Mouse (Mus musculus): ENCODE measurements around the gene Mef2d.

The Mef2d gene

GRCm38 (mm10) chr3:88150061-88150998 lies 8.2 kb downstream of the Mef2d start:
- in situ Hi-C loops (cut with MboI, MseI) = no loop called here

GRCm38 (mm10) chr3:88150999-88151364 lies 8.8 kb downstream of the Mef2d start:
- in situ Hi-C loops (cut with MboI, MseI) = no loop called here

GRCm38 (mm10) chr3:88152056-88152455 lies 9.9 kb downstream of the Mef2d start:
- in situ Hi-C loops (cut with MboI, MseI) = no loop called here

GRCm38 (mm10) chr3:88153290-88154011 lies 11.3 kb downstream of the Mef2d start:
- in situ Hi-C loops (cut with MboI, MseI) = no loop called here

- in situ Hi-C loops (cut with MboI, MseI) = no loop called here
These were observed 12.1 kb downstream of the Mef2d start for GRCm38 (mm10) chr3:88154236-88154635.

- in situ Hi-C loops (cut with MboI, MseI) = no loop called here
These were observed 14.6 kb downstream of the Mef2d start for GRCm38 (mm10) chr3:88156817-88157216.

- in situ Hi-C loops (cut with MboI, MseI) = no loop called here
These were observed 15.8 kb downstream of the Mef2d start for GRCm38 (mm10) chr3:88157771-88158597.

GRCm38 (mm10) chr3:88158991-88159390 lies 16.8 kb downstream of the Mef2d start:
- in situ Hi-C loops (cut with MboI, MseI) = no loop called here

GRCm38 (mm10) chr3:88160856-88161255 lies 18.7 kb downstream of the Mef2d start:
- in situ Hi-C loops (cut with MboI, MseI) = loop anchor here (5.0 kb wide), 1 partner anchor 69 kb away; no protein-coding TSS in a partner anchor

GRCm38 (mm10) chr3:88162259-88162658 lies 20.1 kb downstream of the Mef2d start:
- in situ Hi-C loops (cut with MboI, MseI) = loop anchor here (5.0 kb wide), 1 partner anchor 70 kb away; no protein-coding TSS in a partner anchor

- in situ Hi-C loops (cut with MboI, MseI) = loop anchor here (5.0 kb wide), 1 partner anchor 71 kb away; no protein-coding TSS in a partner anchor
These were observed 20.6 kb downstream of the Mef2d start for GRCm38 (mm10) chr3:88162811-88163210.

- in situ Hi-C loops (cut with MboI, MseI) = loop anchor here (5.0 kb wide), 1 partner anchor 72 kb away; no protein-coding TSS in a partner anchor
These were observed 21.7 kb downstream of the Mef2d start for GRCm38 (mm10) chr3:88163847-88164246.

- in situ Hi-C loops (cut with MboI, MseI) = loop anchor here (5.0 kb wide), 1 partner anchor 72 kb away; no protein-coding TSS in a partner anchor
These were observed 22.1 kb downstream of the Mef2d start for GRCm38 (mm10) chr3:88164263-88164662.

- in situ Hi-C loops (cut with MboI, MseI) = no loop called here
These were observed 23.9 kb downstream of the Mef2d start for GRCm38 (mm10) chr3:88166056-88166455.

GRCm38 (mm10) chr3:88170361-88170760 lies 28.2 kb downstream of the Mef2d start:
- in situ Hi-C loops (cut with MboI, MseI) = no loop called here

GRCm38 (mm10) chr3:88172440-88172839 lies 30.3 kb downstream of the Mef2d start:
- in situ Hi-C loops (cut with MboI, MseI) = no loop called here

- in situ Hi-C loops (cut with MboI, MseI) = no loop called here
These were observed 31.2 kb downstream of the Mef2d start for GRCm38 (mm10) chr3:88173375-88173774.

GRCm38 (mm10) chr3:88174894-88175293 lies 32.7 kb downstream of the Mef2d start:
- in situ Hi-C loops (cut with MboI, MseI) = loop anchor here (5.0 kb wide), 1 partner anchor 33 kb away; the partner anchor contains the start of gene Mef2d

- in situ Hi-C loops (cut with MboI, MseI) = loop anchor here (5.0 kb wide), 1 partner anchor 35 kb away; the partner anchor contains the start of gene Mef2d
These were observed 34.9 kb downstream of the Mef2d start for GRCm38 (mm10) chr3:88177106-88177505.

GRCm38 (mm10) chr3:88177562-88178345 lies 35.6 kb downstream of the Mef2d start:
- in situ Hi-C loops (cut with MboI, MseI) = loop anchor here (5.0 kb wide), 1 partner anchor 35 kb away; the partner anchor contains the start of gene Mef2d

All from regulatory T cell (primary cell).